Mouse (Mus musculus) frontal cortex, postnatal 14 days (tissue): ENCODE results near the gene Fam53b.

Experiments used
- DNase-seq, 2 experiments: peaks; one replicate each; pipeline ENCODE4 v3.0.0; 2022; ENCODE audit warnings: low spot score in 2 of 2

Fam53b gene

DNA sequence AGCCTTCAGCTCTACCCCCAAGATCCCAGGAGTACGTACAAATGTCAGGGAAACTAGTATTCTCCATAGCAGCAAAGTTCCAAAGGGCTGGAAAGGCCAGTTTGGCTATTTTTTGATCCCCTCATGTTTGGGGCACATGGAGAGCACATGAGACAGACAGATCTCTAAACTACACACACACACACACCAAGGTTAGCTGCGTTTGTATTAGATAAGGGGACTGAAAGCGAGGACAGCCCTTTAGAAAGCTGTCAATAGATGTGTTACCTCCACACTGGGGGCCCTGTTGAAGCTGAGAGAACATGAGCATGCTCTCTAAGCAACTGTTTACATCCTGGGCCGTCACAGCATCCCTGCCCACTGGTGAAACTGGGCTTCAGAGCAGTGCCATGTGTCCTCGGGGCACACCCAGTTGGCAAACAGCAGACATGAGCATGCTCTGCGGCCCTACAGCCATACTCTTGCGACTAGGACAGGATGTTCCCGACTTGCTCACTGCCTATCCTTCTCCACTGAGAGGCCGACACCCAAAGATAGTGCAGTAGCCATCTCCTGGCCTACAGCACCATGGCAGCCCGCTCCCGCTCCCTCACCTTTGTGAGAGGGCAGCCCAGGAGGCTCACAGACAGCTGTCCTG lies 47.3 kb downstream of the Fam53b start:
- no peak for DNase-seq

DNA sequence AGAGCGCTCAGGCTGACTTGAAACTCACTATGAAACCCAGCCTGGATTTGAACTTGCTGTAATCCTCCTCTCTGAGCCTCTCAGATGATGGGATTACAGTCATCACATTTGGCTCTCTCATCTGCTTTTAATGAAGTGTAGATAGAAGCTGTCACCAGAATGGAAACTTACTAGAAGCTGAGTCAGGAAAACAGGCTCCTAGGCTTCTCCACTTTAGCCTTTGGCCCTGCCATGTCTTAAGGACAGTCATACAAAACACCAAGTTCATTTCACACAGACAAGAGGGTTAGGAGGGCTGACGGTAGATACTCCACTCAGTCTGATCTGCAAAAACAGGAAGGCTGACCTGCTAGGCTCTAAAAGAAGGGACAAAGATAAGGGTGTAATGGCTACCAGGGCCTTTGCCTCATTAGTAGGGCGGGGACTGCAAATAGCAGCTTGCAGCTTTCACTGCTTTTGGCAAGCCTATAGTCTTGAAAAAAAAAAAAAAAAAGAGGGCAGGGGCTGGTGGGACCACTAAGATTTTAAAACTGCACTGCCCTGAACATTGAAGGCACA lies 48.0 kb downstream of the Fam53b start:
- no peak for DNase-seq

DNA sequence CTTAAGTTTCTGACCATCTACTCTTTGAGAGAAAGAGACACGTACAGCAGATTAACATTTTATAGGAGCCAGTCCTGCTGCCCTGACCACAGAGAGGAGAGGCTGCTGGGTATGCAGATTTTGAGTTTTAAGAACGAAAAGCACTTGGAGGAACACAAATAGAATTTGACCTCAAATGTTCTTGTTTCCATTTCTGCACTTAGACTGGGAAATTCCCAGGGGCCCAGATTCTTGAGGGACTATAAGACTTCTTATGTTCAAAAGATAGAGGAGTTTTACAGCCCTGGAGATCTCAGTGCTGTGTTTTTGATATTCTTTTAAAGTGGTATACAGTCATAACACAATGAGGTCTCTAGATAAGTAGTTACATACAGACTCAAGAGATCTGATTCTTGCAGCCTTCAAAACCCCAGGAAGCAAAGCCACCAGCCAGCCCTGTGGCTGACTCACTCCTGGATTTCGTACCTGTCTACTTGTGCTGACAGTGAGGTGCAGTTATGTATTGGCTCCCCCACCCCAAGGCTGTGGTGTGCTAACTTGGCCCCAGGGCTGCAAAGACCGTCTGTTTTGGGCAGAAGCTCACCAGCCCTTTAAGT lies 48.7 kb downstream of the Fam53b start:
- DNase-seq: no peak

DNA sequence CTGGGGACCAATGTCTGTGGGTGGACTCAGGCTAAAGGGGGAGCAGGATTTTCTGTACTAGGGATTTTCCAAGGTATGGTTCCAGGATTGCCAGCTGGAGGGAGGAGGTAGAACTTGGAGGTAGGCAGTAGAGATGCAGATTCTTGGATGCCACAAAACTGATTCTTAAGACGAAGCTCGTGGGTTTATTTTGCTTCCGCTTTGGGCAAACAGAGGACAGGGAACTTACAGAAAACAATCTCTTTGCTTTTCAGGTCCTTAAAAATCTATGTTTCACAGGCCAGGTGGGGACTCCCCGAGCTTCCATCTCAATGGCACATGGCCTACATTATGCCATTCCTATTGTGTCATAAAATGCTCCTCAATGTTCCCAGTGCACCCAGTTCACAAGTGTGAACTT lies 49.4 kb downstream of the Fam53b start:
- DNase-seq: no peak

DNA sequence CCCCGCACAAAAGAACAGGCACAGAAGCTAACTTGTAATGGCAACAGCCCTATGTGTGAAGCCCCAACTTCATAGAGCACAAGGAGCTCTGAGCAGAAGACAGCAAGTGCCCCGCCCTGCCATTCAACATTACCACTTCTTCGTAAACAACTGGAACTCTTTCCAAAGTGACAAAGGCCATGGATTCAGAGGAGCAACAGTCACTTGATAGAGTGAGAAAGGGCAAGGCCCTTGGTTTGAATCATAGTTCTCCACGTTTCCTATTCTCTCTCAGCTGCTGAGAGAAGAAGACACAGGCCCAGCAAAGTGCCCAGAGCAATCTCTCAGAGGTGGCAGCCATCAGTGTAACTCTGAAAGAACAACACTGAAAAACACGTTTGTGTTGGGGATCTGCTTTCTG lies 49.8 kb downstream of the Fam53b start:
- no peak for DNase-seq

DNA sequence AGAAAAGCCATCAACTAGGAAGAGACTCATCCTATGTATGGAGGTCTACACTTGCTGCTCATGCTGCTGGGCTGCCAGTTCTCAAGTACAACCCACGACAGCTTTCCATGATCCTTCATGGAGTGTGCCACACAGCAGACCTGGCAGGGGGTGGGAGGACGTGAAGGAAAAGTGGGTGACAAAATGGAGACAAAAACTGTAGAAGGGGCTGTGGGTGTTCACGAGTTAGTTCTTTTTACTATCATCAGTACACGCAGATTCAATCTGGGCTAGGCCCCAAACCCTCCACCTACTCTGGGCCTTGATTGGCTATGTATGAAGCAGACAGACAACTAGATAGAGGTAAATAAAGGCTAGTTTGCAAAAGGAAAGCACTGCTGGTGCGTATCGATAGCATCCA lies 50.3 kb downstream of the Fam53b start:
- DNase-seq: no peak

DNA sequence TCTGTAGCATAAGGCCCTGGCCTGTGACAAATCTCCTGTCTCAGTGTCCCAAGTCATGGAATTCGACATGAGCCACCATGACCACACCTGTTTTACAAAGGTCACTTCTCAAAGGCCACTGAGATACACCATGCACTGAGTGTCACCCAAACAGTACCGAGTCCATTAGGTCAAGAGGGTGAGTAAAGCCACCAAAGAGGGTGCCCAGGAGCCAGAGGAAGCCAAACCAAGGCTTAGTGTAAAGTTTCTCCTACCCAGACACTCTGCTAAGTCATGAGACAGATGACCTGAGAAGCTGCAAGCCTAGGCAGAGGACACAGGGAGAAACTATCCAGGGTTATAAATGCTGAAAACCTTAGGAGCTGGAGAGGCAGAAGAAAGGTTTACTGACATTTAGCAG lies 52.3 kb downstream of the Fam53b start:
- DNase-seq: no peak

DNA sequence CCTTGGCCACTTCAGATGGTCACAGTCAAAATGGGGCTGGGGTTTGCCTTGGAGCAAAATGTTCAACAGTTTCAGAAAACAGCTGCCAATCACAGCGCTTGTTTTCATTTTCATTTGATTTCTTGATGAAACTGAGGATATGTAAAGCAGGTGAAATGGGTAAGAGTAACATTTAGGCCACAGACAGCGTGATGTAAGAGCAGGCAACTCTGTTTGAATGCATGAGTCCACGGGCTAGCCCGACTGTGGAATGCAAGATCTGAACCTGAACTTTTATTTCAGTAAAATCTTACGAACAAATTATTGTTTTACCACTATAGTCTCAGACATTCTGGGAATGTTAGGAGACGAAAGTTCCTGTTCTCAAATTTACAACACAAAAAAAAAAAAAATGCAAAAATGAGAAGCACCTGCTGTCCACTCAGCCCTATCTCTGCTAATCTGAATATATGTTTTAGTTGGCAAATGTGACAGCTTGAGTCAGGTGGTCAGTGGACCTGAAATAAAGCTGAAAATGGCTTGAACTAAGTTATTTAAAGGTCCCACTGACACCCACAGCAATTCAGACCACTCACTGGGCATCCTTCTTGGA lies 53.0 kb downstream of the Fam53b start:
- no peak for DNase-seq

DNA sequence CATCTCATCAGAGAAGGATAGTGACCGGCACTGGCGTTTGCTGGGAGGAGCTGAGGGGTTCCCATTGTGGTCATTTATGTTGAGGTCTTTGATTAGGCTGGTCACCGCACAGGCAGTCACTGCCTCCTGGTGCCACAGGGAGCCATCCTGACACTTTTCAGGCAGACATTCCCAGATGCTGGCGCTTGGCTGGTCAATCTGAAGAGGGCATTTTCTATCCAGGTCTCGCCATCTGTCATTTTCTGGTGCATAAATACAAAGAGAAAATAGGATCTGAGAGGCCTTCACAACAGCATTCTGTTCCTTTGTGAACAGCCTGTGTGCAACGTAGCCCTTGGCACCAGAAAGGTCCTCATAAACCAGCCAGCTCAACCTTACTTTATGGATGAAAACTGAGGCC lies 53.8 kb downstream of the Fam53b start:
- DNase-seq: no peak

DNA sequence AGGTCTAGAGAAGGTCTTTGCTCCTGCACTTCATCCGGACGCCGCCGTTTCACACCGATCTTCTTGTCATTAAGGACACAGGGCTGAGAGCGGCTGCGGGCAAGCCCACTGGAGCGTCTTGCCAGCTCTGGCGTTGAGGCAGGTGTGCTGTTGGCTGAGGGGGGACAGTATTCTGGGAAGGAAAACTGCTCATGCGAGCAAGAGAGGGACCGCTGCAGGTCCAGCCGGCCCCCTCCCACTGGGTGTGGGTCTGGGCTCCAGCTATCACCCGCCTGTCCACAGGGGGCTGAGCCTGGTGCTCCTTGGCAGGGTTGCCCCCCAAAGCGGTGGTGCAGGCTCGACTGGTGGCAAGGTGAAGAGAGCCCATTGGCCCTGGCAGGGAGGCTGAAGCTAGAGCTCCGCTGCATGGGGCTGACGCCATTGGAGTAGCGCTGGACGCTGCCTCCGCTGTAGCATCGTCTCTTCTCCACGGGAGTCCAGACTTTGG lies 54.2 kb downstream of the Fam53b start:
- no peak for DNase-seq

DNA sequence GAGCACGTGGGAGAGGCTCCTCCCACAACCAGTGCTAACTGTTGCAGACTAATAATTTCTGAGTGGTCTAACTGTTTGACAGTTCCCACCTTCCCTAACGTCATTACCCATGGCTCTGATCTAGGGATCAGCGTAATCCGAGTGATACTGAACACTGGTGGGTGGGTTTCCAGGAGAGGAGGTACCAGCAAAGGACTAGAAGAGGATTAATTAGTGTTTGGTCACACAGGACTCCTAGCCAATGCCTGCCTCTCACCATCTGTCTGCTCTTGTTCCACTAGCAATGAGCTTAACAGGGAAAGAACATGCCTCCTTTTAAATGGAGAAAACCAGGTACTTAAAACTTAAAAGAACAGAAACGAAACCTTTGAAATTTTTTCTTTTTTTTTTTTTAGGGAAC lies 54.8 kb downstream of the Fam53b start:
- DNase-seq: no peak

DNA sequence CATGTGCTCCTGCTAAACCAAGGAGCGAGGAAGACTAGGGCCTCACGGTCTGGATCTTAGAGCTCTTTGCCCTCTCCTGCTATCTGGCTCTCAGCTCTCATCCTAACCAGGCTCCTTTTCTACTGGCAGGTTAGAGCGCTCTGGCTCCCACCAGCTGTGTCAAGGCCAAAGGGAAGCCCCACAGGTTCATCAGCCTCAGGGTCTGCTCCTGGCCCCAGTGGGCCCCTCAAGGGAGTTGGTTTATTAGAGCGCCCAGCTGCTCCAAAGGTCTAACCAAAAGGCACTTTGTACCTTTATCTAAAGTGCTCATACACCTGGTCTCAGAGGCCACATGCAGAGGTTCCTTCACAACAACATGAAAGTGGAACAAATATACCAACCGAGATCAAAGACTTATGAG lies 57.4 kb downstream of the Fam53b start:
- no peak for DNase-seq

DNA sequence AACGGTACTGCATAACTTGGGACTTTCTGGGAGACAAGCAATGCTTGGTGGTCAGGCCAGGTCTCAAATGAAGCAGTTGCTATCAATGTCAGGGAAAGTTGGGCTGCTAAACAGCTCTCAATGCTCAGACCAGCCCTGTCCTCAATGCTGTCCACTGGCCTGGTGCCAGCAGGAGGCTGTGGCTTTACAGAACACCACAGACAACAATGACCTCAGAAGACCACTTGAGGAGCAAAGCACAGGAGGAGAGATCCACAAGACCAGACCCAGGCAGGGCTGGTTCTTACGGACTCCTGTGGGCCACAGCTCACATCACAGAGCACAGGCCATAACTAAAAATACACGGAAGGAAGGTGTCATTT lies 59.3 kb downstream of the Fam53b start:
- no peak for DNase-seq

DNA sequence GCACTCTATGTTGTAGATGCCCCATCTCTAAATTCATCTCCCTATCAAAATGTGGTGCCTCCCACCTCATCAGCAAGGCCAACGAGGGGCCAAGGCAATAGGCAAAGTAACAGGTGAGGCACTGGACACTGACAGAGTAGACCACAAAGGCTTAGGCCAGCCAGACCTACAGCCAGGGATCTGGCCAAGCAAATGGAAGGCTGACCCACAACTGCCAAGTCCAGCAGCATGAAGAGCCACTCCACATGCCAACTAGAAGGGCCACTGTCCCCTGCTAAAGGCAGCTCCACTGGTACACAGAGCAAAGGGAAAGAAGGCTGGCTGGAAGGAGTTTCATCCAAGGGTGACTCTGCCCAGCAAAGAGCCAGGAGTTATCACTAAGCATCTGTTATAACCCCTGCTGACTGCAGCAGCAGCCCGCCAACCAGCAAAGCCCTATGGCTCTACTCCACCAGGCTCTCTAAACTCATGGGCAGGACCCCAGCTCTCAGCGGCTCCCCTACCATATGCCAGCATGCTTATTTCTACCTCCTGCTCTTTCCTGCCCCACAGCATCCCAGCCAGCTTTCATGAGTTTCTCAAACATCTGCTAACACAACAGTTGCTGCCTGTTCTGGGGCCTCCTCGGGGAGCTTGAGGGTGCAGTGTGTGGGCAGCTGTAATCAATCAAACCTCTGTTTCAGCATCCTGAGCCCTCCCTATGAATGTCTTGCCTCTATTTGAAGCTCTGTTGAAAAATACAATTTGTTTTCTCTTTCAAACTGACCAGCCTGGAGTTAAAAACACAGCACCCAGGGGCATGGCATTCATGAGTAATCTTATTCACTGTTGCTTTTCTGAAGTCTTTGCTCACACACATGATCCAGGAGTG lies 59.9 kb downstream of the Fam53b start:
- no peak for DNase-seq

DNA sequence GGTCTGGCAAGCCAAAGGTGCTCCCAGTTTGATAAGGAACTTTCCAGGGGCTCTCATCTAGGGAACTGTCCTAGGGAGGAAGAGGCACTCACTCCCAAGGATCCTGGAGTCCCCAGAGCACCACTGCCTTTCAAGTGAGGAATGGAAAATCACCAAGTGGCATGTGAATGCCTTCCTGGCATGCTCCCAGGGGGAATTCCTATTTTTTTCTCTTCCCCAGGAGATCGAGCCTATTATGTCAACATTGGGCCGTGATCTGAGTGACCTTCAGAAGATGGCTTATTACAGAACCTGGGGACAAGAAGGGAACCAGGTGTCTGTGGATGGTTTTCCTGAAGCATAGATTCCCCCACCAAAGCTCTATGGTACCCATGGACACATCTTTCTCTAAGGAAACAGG lies 62.0 kb downstream of the Fam53b start:
- DNase-seq: no peak

DNA sequence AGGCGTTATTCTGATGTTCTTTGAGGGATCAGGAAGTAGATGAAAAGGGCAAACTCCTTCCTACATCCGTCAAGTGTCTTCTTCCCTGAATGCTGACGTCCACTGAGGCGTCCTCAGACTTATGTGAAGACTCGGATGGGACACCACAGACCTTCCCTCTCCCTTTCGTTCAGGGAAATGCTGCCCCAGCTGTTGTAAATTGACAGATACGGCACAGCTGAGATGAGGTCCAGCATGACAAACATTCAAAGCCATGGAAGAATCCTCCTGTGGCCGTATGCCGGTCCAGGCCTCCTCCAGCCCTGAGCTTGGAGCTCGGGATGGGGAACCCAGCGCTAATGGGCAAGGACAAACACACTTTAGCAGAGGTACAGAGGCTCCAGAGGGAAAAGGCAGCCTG lies 64.2 kb downstream of the Fam53b start:
- DNase-seq: no peak

DNA sequence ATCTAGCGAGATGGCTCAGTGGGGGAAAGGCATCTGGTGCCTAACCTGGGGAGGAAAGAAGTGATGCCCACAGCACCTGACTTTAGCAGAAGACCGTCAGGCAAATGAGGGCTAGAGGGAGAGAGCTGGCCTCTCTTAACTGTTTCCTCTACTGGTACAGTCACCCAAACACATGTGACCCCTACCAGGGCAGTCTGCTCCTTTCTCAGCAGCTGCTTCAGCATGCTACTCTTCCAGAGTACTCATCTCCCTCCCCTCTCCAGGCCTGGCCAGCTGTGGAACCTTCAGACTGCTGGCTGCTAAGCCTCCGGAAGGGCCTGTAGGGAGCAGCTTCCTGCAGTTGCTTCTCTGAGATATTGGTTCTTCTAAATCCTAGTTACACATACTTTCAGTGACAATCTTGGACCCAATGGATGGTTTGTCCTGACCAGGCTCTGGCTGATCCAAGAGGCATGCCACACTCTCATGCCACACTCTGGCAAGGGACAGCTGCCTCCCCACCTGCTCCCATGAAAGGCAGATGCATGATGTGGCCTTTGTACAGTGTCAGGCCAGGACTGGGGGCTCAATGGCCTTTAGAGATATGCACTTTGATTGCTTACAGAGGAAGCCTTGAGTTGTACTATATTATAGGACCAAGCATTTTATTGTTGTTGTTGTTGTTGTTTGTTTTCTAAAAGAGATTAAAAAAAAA lies 65.5 kb downstream of the Fam53b start:
- no peak for DNase-seq

DNA sequence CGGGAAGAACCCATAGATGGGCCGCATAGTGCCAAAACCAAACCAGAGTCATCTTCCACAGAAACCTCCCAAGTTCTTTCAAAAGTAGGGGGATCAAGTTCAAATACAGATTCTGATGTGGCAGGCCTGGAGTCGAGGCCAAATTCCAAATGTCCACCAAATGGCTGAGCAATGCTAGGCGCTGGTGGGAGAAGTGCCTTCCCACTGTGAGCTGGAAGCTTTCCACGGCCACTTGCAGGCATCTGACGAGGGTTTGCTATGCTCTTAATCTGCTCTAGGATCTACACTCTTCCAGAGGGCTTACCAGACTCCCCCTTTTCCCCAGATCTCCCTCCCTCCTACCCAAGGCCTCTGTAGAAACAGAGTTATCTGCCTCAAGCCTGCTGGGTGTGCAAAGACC lies 66.6 kb downstream of the Fam53b start:
- no peak for DNase-seq

DNA sequence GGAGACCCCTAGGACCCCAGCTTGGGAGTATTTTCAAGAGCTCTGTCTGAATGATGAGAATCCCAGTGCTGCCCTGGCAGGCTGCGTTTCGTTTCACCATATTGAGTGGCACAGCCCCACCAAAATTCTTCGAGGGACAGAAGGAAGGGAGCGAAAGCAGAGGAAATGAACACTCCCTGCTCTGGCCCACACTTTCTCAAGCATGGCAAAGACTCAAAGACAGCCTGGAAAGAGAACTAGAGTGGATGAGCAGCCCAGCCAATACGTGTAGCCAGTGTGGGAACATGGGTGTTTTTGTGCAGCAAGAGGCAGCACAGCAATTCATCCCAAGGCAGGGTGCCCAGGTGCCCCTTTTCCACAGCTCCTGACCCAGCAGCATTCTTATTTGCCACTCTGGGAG lies 70.8 kb downstream of the Fam53b start:
- no peak for DNase-seq

DNA sequence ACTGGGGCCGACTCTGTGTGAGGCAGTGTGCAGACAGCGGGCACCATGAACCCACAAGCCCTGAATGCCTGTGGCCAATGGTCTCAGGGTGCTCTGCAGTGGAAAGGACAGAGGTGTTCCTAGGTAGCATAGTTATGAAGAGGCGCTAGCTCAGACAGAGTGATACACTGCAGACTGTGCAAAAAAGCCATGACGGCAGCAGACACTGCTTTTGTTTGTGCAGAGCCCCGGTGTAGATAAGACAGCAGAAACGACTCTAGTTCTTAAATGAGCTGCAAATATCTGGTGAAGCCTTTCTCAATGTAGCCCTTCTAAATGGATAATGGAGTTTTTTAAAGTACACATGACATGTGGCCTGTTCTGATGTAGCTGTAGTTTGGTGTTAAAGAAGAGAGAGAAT lies 73.9 kb downstream of the Fam53b start:
- no peak for DNase-seq

DNA sequence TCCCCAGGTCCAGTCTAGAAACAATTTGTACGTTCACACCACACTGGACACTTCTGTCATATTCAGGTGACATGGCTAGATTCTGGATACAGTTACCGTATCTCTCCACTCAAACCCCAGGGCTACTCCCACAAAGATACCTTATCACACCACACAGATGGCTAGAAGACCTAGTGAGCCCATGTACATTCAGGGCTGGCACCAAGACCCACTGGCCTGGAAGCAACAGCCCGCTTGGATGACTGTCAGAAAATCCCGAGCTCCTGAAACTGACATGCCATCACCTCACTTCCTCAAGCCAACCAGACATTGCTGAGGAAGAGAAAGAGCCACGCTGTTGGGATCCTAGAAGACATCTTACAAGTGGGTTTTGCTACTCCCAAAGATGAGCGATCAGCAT lies 74.8 kb downstream of the Fam53b start:
- DNase-seq: no peak
